Mouse (Mus musculus) limb, embryonic 10.5 days (tissue): Measurements from ENCODE around the gene Pfkl. TPM values are rescaled to one million over a fixed set of nuclear protein-coding genes. Genes with fewer than 3 reads are reported as not detected.

Experiments
- DNase-seq: peaks from one replicate; pipeline ENCODE4 v3.0.0-alpha.2; 2017; ENCODE audit warnings: low spot score
- H3K27ac ChIP-seq: fragments of 300-500 bp; sonication (generic); 2 replicates; pipeline ENCODE4 v1.5.1; 2016; ENCODE audit warnings: mild to moderate bottlenecking
- H3K27me3 ChIP-seq: fragments of 300-500 bp; sonication (generic); 2 replicates; pipeline ENCODE4 v1.6.1; 2016; ENCODE audit warnings: low read depth, mild to moderate bottlenecking; ENCODE audit not compliant: poor library complexity, severe bottlenecking
- H3K36me3 ChIP-seq: fragments of 300-500 bp; sonication (generic); 2 replicates; pipeline ENCODE4 v1.6.1; 2016; ENCODE audit warnings: mild to moderate bottlenecking, moderate library complexity
- H3K4me1 ChIP-seq: fragments of 300-500 bp; sonication (generic); 2 replicates; pipeline ENCODE4 v1.6.1; 2016
- H3K4me3 ChIP-seq: fragments of 300-500 bp; sonication (generic); 2 replicates; pipeline ENCODE4 v1.5.1; 2016; ENCODE audit warnings: mild to moderate bottlenecking, moderate library complexity
- H3K9me3 ChIP-seq: fragments of 300-500 bp; sonication (generic); replicated peaks from 2 replicates; pipeline ENCODE4 v1.6.1; 2016; ENCODE audit warnings: mild to moderate bottlenecking
- WGBS: fragments of 180-500 bp; shearing (Covaris S2); methylation state at CpG from one replicate; pipeline ENCODE4 v1.1.7; 2016; 5-methylcytosine and 5-hydroxymethylcytosine counted together
- polyA plus RNA-seq: library from polyadenylated mRNA; unstranded; fragments of >200 nt; fragmentation: Nextera tagmentation; extraction: Ambion mirVana; gene quantifications from 2 replicates; pipeline ENCODE4 v1.2.1, GENCODE M21; 2016

The Pfkl gene
- polyA plus RNA-seq, 1 experiment from 2014 or later = 235 TPM

DNA sequence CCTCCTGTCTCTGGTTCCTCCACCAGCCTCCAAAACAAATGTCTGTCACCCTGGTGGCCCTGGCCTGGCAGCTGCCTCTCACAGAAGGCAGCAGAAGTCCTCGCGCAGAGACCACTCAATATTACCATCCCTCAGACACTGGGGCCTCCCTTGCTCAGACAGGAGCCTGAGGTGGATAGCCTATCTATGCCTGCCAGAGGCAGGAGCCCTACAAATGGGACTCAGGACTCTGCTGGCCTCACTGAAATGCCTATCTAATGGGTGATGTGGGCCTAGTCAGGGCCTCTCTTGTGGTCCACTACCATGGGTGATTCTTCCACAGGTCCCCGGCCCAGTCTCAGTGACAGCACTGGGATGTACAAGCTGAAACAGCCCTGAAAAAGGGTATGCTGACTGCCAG, 1.7 kb downstream of the Pfkl start:
- Histone ChIP-seq H3K36me3 (peaks cover 33% of the 10 kb centered on the region), H3K4me1 (peaks cover 45% of the 10 kb centered on the region), H3K9me3 (no peaks in the 10 kb centered on the region), H3K4me3 (peak overlapping the region; percentile 86), H3K27ac (peak overlapping the region; percentile 98), H3K27me3 (no peaks in the 10 kb centered on the region)
- no peak for DNase-seq
- 77% methylated on average over 3 of the region's 3 CpGs for WGBS

DNA sequence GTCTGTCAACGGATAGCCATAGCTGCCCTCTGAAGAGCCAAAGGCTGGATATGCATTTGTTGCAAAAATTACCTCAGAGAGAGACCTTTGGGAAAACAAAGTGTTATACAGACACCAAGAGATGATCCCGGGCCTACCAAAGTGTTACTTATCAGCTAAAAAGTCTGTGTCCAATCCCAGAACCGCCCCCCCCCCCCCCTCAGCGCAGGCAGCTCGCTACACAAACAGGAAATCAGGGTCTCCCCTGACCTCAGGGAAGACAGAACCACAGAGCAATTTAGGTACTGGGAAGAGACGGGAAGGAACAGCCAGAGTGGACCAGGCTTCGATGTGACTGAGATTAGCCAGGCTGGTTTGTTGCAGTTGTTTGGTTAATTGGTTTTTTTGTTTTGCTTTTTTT, 2.7 kb downstream of the Pfkl start:
- no peaks in the 10 kb centered on the region for H3K27me3 ChIP-seq
- H3K4me1 ChIP-seq = peaks cover 45% of the 10 kb centered on the region
- peak overlapping the region; percentile 4; the same call in 1 of the 2 replicates for H3K27ac ChIP-seq
- no peak for DNase-seq
- 34% methylated on average over 7 of the region's 7 CpGs for WGBS
- no peaks in the 10 kb centered on the region for H3K9me3 ChIP-seq
- peak overlapping the region; percentile 86 for H3K4me3 ChIP-seq
- H3K36me3 ChIP-seq = peaks cover 41% of the 10 kb centered on the region

DNA sequence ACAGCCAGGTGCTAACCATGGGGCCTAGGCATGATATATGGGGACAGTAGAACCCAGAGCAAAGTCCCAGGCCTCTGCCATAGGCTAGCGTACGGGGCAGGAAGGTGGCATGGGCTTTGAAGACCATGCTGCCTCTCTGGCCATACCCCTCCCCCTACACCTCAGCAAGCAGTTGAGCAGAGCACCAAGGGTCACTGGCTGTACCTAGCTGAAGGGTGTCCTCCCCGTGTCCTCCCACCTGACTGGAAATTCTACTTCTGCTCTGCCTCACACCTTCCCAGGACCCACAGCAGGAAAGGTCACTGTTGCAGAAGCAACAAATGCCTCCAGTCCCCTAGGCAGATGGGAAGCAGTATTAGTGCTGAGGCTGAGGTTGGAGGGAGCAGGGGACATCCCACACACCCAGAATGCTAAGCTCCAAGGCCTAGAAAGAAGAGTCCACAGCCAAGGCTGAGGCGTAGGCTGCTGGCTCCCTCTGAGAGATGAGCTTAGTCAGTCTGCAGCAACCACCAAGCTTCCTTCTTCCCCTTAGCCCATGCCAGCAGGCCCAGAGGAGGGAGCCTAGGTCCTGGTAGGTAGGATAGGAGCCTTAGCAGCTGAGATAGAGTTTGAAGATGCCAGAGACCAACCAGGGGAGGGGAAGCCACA, 4.0 kb downstream of the Pfkl start:
- peaks cover 54% of the 10 kb centered on the region for H3K36me3 ChIP-seq
- WGBS = 91% methylated on average over 4 of the region's 4 CpGs
- DNase-seq = no peak
- no peaks in the 10 kb centered on the region for H3K27me3 ChIP-seq
- H3K4me3 ChIP-seq = no peak overlapping the region
- H3K4me1 ChIP-seq = peaks cover 45% of the 10 kb centered on the region
- no peaks in the 10 kb centered on the region for H3K9me3 ChIP-seq
- H3K27ac ChIP-seq = peak overlapping the region; percentile 43; the same call in 1 of the 2 replicates

DNA sequence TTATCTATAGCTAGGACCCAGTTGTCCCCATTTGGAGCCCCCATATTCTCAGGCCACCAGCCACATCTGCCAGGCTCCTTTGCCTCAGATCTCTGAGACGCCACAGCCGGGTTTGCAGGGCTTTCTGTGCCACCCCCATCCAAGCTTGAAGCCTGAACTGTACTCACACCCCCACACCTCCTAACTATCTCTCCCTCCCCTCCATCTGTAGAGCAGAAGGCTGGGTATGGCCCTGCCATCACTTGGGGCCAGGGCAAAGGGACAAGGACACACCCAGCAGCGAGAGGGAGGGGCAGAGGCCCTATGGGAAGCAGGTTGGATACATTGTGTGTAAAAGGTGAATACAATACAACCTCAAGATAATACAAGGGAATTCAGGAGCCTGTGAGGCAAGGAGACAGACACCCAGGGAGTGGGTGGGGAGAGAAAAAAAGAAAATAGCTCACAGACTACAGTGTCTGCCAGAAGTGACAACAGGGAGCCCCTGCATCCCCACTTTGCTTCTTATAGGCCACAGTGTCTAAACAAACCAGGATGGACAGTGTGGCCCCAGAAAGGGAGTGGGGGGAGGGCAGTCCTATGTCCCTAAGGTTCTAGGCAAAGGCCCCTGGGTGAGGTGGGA, 5.3 kb downstream of the Pfkl start:
- WGBS = 90% methylated on average over 3 of the region's 3 CpGs

DNA sequence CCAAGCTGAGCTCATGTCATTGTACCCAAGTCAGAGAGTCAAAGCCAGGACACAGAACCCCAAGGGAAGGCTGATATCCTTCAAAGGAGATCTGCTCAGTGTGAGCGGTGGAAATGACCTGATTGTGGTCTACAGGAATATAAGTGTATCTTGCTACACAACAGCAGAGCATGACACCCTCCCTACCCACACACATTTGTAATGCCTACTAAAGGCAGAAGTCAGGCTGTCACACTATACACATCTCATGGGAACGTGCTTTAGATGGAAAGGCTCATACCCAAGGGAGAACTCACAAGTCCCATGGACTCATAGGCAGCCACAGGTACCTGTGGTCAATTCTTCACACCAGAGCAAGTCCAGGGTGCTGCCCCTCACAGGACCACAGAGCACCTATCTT, 7.6 kb downstream of the Pfkl start:
- H3K36me3 ChIP-seq = peaks cover 90% of the 10 kb centered on the region
- H3K4me3 ChIP-seq = no peak overlapping the region
- no peak overlapping the region for H3K27ac ChIP-seq
- no peaks in the 10 kb centered on the region for H3K9me3 ChIP-seq
- 99% methylated on average over 2 of the region's 2 CpGs for WGBS
- no peak for DNase-seq
- H3K4me1 ChIP-seq = peaks cover 18% of the 10 kb centered on the region
- H3K27me3 ChIP-seq = no peaks in the 10 kb centered on the region

More for the DNA sequence above, 5.3 kb downstream of the Pfkl start:
- Histone ChIP-seq H3K27ac (no peak overlapping the region), H3K9me3 (no peaks in the 10 kb centered on the region), H3K4me1 (peaks cover 39% of the 10 kb centered on the region), H3K4me3 (no peak overlapping the region), H3K27me3 (no peaks in the 10 kb centered on the region), H3K36me3 (peaks cover 67% of the 10 kb centered on the region)
- DNase-seq = no peak

DNA sequence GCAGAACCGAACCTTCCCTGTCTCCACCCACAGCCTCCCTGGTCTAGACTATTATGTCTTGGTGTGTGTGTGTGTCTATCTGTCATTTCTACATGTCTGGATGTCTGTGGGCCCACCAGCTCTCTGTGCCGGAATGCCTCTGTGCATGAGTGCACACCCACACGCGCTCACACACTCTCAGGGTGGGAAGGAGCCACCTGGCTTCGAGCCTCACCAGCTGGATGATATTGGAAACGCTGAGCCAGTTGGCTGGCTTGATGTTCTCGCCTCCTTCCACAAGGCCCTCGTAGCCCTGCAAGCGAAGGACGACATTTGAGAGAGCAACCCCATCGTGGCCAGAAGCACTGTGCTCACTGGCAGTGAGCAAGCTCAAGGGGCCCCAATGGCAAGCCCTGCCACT, 8.1 kb downstream of the Pfkl start:
- H3K4me3 ChIP-seq = no peak overlapping the region
- H3K9me3 ChIP-seq = no peaks in the 10 kb centered on the region
- H3K36me3 ChIP-seq = peaks cover 95% of the 10 kb centered on the region
- H3K4me1 ChIP-seq = peaks cover 13% of the 10 kb centered on the region
- H3K27ac ChIP-seq = no peak overlapping the region
- no peaks in the 10 kb centered on the region for H3K27me3 ChIP-seq
- no peak for DNase-seq
- WGBS = 97% methylated on average over 11 of the region's 11 CpGs

DNA sequence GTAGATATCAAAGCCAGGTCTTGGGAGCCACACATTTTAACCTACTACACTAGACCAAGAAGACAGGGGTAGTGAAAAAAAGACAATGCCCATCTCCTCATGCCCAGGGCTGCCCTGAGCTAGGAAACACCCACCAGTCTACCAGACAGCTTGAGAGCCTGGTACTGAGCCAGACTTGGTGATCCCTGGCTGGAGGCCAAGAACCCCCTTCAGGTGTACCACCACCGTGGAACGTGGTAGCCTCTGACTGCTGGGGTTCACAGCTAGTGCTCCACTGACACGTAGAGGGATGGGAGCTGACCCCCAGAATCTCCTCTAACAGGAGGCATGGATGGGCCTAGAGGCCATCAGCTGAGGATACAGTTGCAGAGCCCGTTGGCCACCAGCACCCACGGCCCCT, 9.7 kb downstream of the Pfkl start:
- no peaks in the 10 kb centered on the region for H3K27me3 ChIP-seq
- no peak for DNase-seq
- H3K9me3 ChIP-seq = no peaks in the 10 kb centered on the region
- 95% methylated on average over 5 of the region's 5 CpGs for WGBS
- H3K27ac ChIP-seq = no peak overlapping the region
- no peaks in the 10 kb centered on the region for H3K4me1 ChIP-seq
- peaks cover 96% of the 10 kb centered on the region for H3K36me3 ChIP-seq
- H3K4me3 ChIP-seq = no peak overlapping the region

DNA sequence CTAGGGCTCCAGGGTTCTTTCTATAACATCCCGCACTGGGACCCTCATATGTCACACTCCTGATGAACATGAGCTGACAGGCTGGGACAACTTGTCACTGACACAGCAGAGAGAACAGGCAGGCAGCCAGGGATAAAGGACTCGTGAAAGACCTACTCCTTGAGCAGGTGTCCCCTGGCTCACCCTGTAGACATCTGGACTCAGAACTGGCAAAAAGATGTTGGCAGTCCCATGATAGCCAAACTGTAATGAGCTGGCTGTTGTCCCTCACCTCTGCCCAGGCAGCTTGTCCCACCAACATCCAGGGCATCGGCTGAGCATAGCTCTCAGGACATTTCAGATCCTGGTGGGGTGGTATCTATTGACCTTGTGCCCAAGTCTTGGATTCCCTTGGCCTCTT, 14.2 kb downstream of the Pfkl start:
- WGBS = 90% methylated on average over 3 of the region's 3 CpGs
- no peak for DNase-seq
- H3K4me1 ChIP-seq = no peaks in the 10 kb centered on the region
- H3K9me3 ChIP-seq = no peaks in the 10 kb centered on the region
- no peaks in the 10 kb centered on the region for H3K27me3 ChIP-seq
- H3K4me3 ChIP-seq = no peak overlapping the region
- H3K27ac ChIP-seq = no peak overlapping the region
- peaks cover 98% of the 10 kb centered on the region for H3K36me3 ChIP-seq

DNA sequence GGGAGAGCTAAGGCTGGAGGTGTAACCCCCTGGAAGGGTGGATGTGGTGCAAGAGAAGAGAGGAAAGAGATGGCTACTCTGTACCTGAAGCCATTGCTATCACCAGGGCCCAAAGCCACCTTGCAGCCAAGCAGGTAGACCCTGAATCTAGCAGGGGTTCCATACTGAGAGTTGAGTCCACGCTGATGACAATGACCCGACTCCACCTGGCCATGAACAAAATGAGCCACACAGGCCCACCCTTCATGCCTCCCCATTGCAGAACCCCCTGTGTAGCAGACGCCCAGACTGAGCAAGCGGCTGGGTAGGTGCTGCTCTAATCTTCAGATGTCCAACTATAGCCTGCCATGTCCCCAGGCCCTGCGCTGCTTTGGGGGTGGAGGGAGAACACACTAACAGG, 24.1 kb downstream of the Pfkl start:
- no peak for DNase-seq
- H3K9me3 ChIP-seq = no peaks in the 10 kb centered on the region
- no peaks in the 10 kb centered on the region for H3K27me3 ChIP-seq
- WGBS = 74% methylated on average over 5 of the region's 5 CpGs
- no peak overlapping the region for H3K4me3 ChIP-seq
- H3K4me1 ChIP-seq = no peaks in the 10 kb centered on the region
- peaks cover 75% of the 10 kb centered on the region for H3K36me3 ChIP-seq
- H3K27ac ChIP-seq = no peak overlapping the region

DNA sequence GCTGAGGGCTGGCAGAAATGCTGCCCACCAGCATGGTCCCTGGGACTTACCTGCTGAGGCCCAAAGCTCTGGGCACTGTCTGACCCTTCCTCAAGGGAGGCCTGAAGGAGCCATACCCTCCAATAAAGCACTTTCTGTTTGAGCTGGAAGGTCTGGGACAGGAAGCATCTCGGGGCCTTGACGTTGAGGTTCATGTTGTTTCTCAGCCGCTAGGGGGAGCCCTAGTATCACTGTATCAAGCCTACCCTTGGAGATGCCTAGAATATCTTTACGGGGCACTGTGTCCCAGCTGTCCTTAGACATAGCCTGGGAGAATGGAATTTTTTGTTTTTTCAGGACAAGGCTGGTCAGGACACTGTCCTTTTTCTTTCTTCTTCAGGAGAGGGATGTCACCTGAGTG, 25.2 kb downstream of the Pfkl start:
- peak; percentile 83 for DNase-seq
- Histone ChIP-seq H3K27me3 (no peaks in the 10 kb centered on the region), H3K9me3 (no peaks in the 10 kb centered on the region), H3K27ac (no peak overlapping the region), H3K36me3 (peaks cover 75% of the 10 kb centered on the region), H3K4me3 (no peak overlapping the region), H3K4me1 (no peaks in the 10 kb centered on the region)
- WGBS = 2% methylated on average over 4 of the region's 4 CpGs

DNA sequence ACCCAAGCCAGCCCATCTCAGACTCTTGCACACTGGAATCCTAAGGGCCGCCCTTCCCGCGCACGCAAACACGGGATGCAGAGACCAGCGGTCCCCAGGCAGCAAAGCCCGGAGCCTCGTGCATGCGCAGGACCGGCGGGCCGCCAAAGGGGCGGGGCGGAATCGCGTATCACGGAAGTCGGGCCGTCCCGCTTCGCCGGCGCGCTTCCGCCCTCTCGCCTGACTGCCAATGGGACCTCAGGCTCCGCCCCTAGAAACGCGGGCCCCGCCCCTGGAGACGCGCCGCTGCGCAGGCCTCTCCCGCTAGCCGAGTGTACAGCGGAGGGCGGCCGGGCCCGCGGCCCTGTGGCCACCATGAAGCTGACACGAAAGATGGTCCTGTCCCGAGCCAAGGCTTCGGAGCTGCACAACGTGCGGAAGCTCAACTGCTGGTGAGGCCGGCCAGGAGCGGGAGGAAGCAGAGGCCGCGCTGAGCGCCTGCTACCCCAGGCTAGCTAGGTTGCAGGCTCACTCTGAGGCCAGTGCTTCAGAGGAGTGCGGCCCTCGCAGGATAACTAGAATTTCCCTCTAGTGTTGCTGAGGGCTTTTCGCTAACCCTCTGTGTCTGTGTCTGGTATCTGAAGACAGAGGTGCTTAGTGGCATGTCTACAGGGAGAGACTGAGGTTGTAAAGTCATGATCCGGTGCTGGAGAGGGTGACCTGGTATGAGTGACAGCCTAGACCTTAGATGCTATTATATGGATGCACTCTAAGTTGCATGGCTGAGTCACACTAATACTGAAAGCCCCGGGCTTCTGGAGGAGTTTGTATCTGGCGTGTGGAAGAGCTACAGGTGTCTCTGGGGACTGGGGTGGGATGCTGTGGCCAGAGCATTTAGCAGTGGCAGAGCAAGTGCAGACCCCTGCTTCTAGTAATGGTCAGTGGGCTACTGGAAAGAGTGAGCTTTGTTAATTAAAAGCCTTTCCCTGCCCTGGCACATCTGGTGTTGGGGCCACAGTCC, 31.2 kb downstream of the Pfkl start, which contains the start of gene 1810043G02Rik:
Gene 1810043G02Rik, plus strand, starts transcription at position 174 of the 1,000 bp plus-strand sequence.
- peak within 1 kb of the TSS; percentile 89 for H3K27ac ChIP-seq
- H3K4me3 ChIP-seq = peak within 1 kb of the TSS; percentile 79
- 3% methylated on average over 57 of the region's 57 CpGs for WGBS
- H3K4me1 ChIP-seq = peaks cover 17% of the 10 kb centered on the region
- no peaks in the 10 kb centered on the region for H3K27me3 ChIP-seq
- DNase-seq = peak; percentile 99
- H3K36me3 ChIP-seq = peaks cover 36% of the 10 kb centered on the region
- H3K9me3 ChIP-seq = no peaks in the 10 kb centered on the region

DNA sequence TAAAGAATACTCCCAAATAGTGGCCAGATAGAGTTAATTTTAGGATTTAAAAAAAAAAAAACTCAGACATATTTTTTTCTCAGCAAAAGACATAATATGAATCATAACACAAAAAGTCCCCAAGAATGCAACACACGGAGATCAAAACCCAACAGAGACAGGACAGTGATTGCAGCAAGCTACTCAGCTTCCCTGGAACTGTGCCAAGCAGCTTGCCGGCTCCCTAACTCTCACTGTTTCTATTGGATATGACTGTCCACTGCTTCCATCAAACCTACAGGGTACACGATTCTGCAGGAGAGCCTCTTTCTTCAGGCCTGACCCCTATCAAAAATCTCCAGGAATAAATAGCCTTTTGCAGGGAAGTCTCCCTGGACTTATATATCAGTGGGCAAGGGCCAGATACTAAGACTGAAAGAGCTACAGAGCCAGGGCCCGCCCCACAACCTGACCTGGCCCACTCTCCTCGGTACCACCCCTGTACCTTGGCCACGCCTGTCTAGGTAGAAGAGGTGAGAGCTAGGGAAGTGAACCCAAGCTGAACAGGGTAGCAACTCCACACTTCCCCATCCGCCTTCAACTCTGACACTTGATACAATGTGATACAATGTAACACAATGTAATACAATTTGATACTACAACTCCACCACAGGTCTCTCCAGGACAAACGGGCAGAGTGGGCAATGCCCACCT, 33.3 kb downstream of the Pfkl start:
- Histone ChIP-seq H3K36me3 (peaks cover 19% of the 10 kb centered on the region), H3K27me3 (no peaks in the 10 kb centered on the region), H3K4me3 (no peak overlapping the region), H3K4me1 (peaks cover 23% of the 10 kb centered on the region), H3K27ac (no peak overlapping the region), H3K9me3 (no peaks in the 10 kb centered on the region)
- WGBS = 83% methylated on average over 8 of the region's 8 CpGs
- DNase-seq = no peak
